Mouse (Mus musculus) MEL (cell line): ENCODE data around the gene Cd48.

ENCODE experiments used
- CTCF ChIP-seq, 3 experiments: IDR thresholded peaks in 2 of 3; conservative IDR thresholded peaks in 1 of 3; 2 replicates each; pipeline ENCODE4 v1.5.1; 2011 to 2012; ENCODE audit warnings: low read length in 3 of 3, low read depth in 2 of 3, mild to moderate bottlenecking in 2 of 3, improper control_type of control experiment in 1 of 3, inconsistent platforms in 1 of 3, mixed read lengths in 1 of 3, moderate library complexity in 1 of 3; ENCODE audit not compliant: control insufficient read depth in 1 of 3, insufficient read depth in 1 of 3, poor library complexity in 1 of 3, severe bottlenecking in 1 of 3
- EP300 ChIP-seq, 2 experiments: IDR thresholded peaks; 2 replicates each; pipeline ENCODE4 v1.6.1; 2011; ENCODE audit warnings: improper control_type of control experiment in 2 of 2, low read length in 2 of 2, low read depth in 1 of 2, mild to moderate bottlenecking in 1 of 2
- GATA1 ChIP-seq: IDR thresholded peaks from 2 replicates; pipeline ENCODE4 v1.6.1; 2011; ENCODE audit warnings: low read depth, low read length, improper control_type of control experiment
- MXI1 ChIP-seq: IDR thresholded peaks from 2 replicates; pipeline ENCODE4 v1.6.1; 2011; ENCODE audit warnings: mild to moderate bottlenecking, low read depth, low read length, improper control_type of control experiment
- POLR2AphosphoS2 ChIP-seq: IDR thresholded peaks from 2 replicates; pipeline ENCODE4 v1.6.1; 2011; ENCODE audit warnings: low read length, improper control_type of control experiment
- POLR2AphosphoS5 ChIP-seq: IDR thresholded peaks from 2 replicates; pipeline ENCODE4 v1.6.1; 2012; ENCODE audit warnings: low read depth, borderline replicate concordance, mild to moderate bottlenecking, inconsistent platforms, low read length, moderate library complexity, mixed read lengths
- USF2 ChIP-seq, 2 experiments: IDR thresholded peaks; 2 replicates each; pipeline ENCODE4 v1.6.1; 2011 to 2012; ENCODE audit warnings: improper control_type of control experiment in 2 of 2, low read length in 2 of 2, borderline replicate concordance in 1 of 2, inconsistent platforms in 1 of 2, low read depth in 1 of 2, mild to moderate bottlenecking in 1 of 2; ENCODE audit not compliant: insufficient read depth in 1 of 2
- ZKSCAN1 ChIP-seq: IDR thresholded peaks from 2 replicates; pipeline ENCODE4 v1.6.1; 2012; ENCODE audit warnings: low read depth, mild to moderate bottlenecking, inconsistent platforms, low read length, improper control_type of control experiment, moderate library complexity
- ZNF384 ChIP-seq: IDR thresholded peaks from 2 replicates; pipeline ENCODE4 v1.6.1; 2012; ENCODE audit warnings: low read depth, mild to moderate bottlenecking, inconsistent platforms, low read length, improper control_type of control experiment

DNA sequence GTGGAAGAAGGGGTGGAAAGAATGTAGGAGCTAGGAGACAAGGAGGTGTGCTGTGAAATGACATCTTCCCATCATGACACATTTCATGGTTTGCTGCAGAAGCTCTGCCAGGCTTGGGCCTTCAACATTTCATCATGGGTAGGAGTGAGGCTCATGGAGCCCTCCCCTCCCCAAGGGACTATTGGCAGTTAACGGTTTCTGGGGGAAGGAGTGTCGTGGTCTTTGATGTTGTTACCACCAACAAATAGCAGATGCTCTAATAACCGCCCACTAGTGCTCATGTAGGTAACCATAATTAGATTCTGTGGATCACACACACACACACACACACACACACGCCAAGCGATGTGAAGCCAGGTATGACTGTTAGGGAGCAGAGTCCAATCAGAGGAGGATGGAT lies 29.1 kb upstream of the Cd48 start, which contains the start of gene Slamf7:
- no peak for TF ChIP-seq GATA1
- no peak for TF ChIP-seq POLR2AphosphoS2
- no peak for TF ChIP-seq ZKSCAN1
- no peak for TF ChIP-seq ZNF384
- TF ChIP-seq USF2 (IDR thresholded peaks at IDR 0.05; ENCODE audit: borderline replicate concordance in 1 of 2, insufficient read depth in 1 of 2, low read depth in 1 of 2, low read length in 2 of 2) = no peak
- TF ChIP-seq CTCF (IDR thresholded peaks at IDR 0.05 in 2 of 3, conservative IDR thresholded peaks at IDR 0.05 in 1 of 3; ENCODE audit: control insufficient read depth in 1 of 3, insufficient read depth in 1 of 3, low read depth in 2 of 3, low read length in 3 of 3, poor library complexity in 1 of 3, severe bottlenecking in 1 of 3) = no peak
- no peak for TF ChIP-seq POLR2AphosphoS5
- no peak for TF ChIP-seq EP300 (IDR thresholded peaks at IDR 0.05; ENCODE audit: low read depth in 1 of 2, low read length in 2 of 2)
- no peak for TF ChIP-seq MXI1
